Mouse (Mus musculus): ENCODE measurements around the gene Rab11fip5. TPM values are rescaled to one million over a fixed set of nuclear protein-coding genes. Genes with fewer than 3 reads are reported as not detected.
A peak's percentile ranks its signal among the peaks of the same experiment; 100 is the strongest.

Gene Rab11fip5
- polyA plus RNA-seq, 1 experiment: 10.3 TPM

DNA sequence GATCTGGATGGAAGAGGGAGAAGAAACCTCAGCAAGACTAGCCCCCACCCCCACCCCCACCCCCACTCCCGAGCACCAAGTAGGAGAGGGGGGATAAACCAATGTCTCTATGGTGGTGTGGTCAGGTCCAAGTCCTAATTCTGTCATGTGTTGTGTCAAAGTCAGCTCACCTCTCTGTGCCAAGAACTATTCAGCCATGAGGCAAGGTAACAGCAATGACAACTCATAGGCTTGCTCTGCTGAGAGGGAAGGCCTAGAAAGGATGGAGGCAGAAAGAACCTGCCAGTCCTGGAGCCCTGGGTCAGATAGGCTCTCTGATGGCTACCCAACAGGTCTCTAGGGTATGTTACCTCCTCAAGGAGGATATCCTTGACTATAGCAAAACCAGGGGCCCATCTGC, 6.3 kb downstream of the Rab11fip5 start:
- Histone ChIP-seq H3K27ac (replicated peaks; ENCODE audit: low read depth, low read length) (peak overlapping the region; percentile 87; the same call in 1 of the 2 replicates), H3K4me3 (ENCODE audit: insufficient read depth, low read depth, low read length) (no peak overlapping the region), H3K4me1 (ENCODE audit: control insufficient read depth, insufficient read depth, insufficient read length, low read length) (peaks cover 55% of the 10 kb centered on the region)

GRCm38 (mm10) chr6:85366387-85366786, 8.0 kb downstream of the Rab11fip5 start:
- no peak overlapping the region for H3K4me3 ChIP-seq (ENCODE audit: insufficient read depth, low read depth, low read length)
- peaks cover 48% of the 10 kb centered on the region for H3K4me1 ChIP-seq (ENCODE audit: control insufficient read depth, insufficient read depth, insufficient read length, low read length)

GRCm38 (mm10) chr6:85364439-85364838, 10.0 kb downstream of the Rab11fip5 start:
- Histone ChIP-seq H3K4me3 (ENCODE audit: insufficient read depth, low read depth, low read length) (no peak overlapping the region), H3K4me1 (ENCODE audit: control insufficient read depth, insufficient read depth, insufficient read length, low read length) (peaks cover 45% of the 10 kb centered on the region), H3K27ac (replicated peaks; ENCODE audit: low read depth, low read length) (no peak overlapping the region)

More at GRCm38 (mm10) chr6:85366387-85366786, 8.0 kb downstream of the Rab11fip5 start:
- H3K27ac ChIP-seq (replicated peaks; ENCODE audit: low read depth, low read length): no peak overlapping the region; the same call in 1 of the 2 replicates

DNA sequence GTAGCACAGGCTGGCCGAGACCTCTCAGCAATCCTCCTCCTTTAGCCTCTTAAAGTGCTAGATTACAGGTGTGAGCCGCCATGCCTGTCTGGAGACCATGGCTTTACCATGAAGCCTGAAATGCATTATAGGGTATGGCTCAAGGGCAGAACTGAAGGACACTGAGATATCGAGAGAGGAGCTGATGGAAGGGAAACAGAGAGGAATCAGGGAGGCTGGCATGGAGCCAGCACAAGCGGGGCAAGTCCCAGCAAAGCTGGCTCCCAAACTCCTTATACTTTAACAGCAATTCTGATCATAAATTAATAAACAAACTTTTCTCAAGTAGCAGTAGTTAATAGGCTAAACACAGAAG, 10.6 kb downstream of the Rab11fip5 start:
- H3K4me1 ChIP-seq (ENCODE audit: control insufficient read depth, insufficient read depth, insufficient read length, low read length): peaks cover 39% of the 10 kb centered on the region
- H3K4me3 ChIP-seq (ENCODE audit: insufficient read depth, low read depth, low read length): no peak overlapping the region
- H3K27ac ChIP-seq (replicated peaks; ENCODE audit: low read depth, low read length): no peak overlapping the region

DNA sequence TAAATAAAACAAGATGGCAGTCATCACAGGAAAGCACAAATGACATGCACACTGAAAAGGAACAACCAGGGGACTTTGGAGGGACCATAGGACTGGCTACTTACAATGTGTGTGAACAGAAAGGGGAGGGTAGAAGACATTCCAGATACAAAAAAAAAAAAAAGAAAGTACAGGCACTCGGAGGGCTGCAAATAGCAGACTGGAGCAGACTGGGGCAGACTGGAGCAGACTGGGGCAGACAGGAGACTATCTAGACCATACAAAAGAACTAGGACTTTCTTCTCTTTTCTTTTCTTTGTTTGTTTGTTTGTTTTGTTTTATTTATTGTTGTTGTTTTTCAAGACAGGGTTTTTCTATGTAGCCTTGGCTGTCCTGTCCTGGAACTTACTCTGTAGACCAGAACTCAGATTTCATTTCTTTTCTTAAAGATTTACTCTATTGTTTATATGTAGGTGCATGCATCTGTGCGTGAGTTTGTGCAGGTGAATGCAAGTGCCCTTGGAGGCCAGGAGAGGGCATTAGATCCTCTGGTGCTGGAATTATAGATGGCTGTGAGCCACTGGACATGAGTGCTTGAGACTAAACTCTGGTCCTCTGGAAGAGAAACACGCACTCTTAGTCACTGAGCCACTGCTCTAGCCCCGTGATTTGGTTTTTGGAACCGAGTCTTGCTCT, 11.1 kb downstream of the Rab11fip5 start:
- H3K4me3 ChIP-seq (ENCODE audit: insufficient read depth, low read depth, low read length): no peak overlapping the region
- no peak overlapping the region for H3K27ac ChIP-seq (replicated peaks; ENCODE audit: low read depth, low read length)
- peaks cover 34% of the 10 kb centered on the region for H3K4me1 ChIP-seq (ENCODE audit: control insufficient read depth, insufficient read depth, insufficient read length, low read length)

DNA sequence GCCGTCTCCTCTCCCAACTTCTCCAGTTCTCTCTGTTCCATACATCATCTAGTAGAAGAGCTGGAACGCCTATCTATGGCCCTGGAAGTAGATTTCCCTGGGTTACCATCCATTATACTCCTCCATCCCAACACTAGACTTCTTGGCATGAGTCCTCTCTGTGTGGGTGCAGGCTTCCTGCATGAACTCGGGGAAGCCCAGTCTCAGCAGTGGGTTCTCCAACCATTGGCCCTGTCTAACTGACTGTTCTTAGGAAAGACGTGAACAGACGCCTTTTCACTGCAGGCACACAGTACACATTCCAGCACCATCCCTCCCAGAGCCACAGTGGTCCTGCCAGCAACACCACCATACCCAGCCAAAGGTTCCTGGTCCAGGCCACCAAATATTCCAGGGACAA, 11.8 kb downstream of the Rab11fip5 start:
- Histone ChIP-seq H3K4me3 (ENCODE audit: insufficient read depth, low read depth, low read length) (no peak overlapping the region), H3K27ac (replicated peaks; ENCODE audit: low read depth, low read length) (no peak overlapping the region), H3K4me1 (ENCODE audit: control insufficient read depth, insufficient read depth, insufficient read length, low read length) (peaks cover 37% of the 10 kb centered on the region)

GRCm38 (mm10) chr6:85360311-85360710, 14.1 kb downstream of the Rab11fip5 start:
- Histone ChIP-seq H3K4me1 (ENCODE audit: control insufficient read depth, insufficient read depth, insufficient read length, low read length) (peaks cover 37% of the 10 kb centered on the region), H3K27ac (replicated peaks; ENCODE audit: low read depth, low read length) (no peak overlapping the region)

GRCm38 (mm10) chr6:85358877-85359276, 15.6 kb downstream of the Rab11fip5 start:
- Histone ChIP-seq H3K4me3 (ENCODE audit: insufficient read depth, low read depth, low read length) (no peak overlapping the region), H3K27ac (replicated peaks; ENCODE audit: low read depth, low read length) (no peak overlapping the region), H3K4me1 (ENCODE audit: control insufficient read depth, insufficient read depth, insufficient read length, low read length) (peaks cover 34% of the 10 kb centered on the region)

More at GRCm38 (mm10) chr6:85360311-85360710, 14.1 kb downstream of the Rab11fip5 start:
- no peak overlapping the region for H3K4me3 ChIP-seq (ENCODE audit: insufficient read depth, low read depth, low read length)

GRCm38 (mm10) chr6:85356682-85357465, 17.6 kb downstream of the Rab11fip5 start:
- H3K27ac ChIP-seq (replicated peaks; ENCODE audit: low read depth, low read length): peak overlapping the region; percentile 78
- no peak overlapping the region for H3K4me3 ChIP-seq (ENCODE audit: insufficient read depth, low read depth, low read length)
- peaks cover 30% of the 10 kb centered on the region for H3K4me1 ChIP-seq (ENCODE audit: control insufficient read depth, insufficient read depth, insufficient read length, low read length)

- Histone ChIP-seq H3K4me3 (ENCODE audit: insufficient read depth, low read depth, low read length) (no peak overlapping the region), H3K4me1 (ENCODE audit: control insufficient read depth, insufficient read depth, insufficient read length, low read length) (peaks cover 28% of the 10 kb centered on the region), H3K27ac (replicated peaks; ENCODE audit: low read depth, low read length) (peak overlapping the region; percentile 58)
Observed at GRCm38 (mm10) chr6:85355753-85356152, 18.7 kb downstream of the Rab11fip5 start.

DNA sequence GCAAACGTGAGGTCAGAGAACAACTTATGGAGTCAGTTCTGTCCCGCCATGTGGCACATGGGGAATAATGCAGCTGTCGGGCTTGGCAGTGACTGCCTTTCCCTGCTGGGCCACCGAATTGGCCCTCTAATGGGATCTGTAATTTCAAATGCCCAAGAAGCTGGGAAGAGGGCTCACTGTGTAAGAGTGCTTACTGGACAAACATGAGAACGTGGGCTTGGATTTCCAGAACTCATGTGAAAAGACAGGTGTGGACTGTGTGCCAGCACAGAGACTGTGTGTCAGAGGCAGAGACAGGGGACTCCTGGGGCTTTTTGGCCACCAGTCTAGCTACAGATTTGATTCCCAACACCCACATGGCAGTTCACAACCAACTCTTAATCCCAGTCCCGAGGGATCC, 19.7 kb downstream of the Rab11fip5 start:
- no peak overlapping the region for H3K27ac ChIP-seq (replicated peaks; ENCODE audit: low read depth, low read length)
- H3K4me3 ChIP-seq (ENCODE audit: insufficient read depth, low read depth, low read length): no peak overlapping the region
- H3K4me1 ChIP-seq (ENCODE audit: control insufficient read depth, insufficient read depth, insufficient read length, low read length): peaks cover 21% of the 10 kb centered on the region

- Histone ChIP-seq H3K4me1 (ENCODE audit: control insufficient read depth, insufficient read depth, insufficient read length, low read length) (peaks cover 21% of the 10 kb centered on the region), H3K27ac (replicated peaks; ENCODE audit: low read depth, low read length) (no peak overlapping the region), H3K4me3 (ENCODE audit: insufficient read depth, low read depth, low read length) (no peak overlapping the region)
Observed at GRCm38 (mm10) chr6:85353706-85354105, 20.7 kb downstream of the Rab11fip5 start.

- H3K27ac ChIP-seq (replicated peaks; ENCODE audit: low read depth, low read length): no peak overlapping the region
- no peaks in the 10 kb centered on the region for H3K4me1 ChIP-seq (ENCODE audit: control insufficient read depth, insufficient read depth, insufficient read length, low read length)
- no peak overlapping the region for H3K4me3 ChIP-seq (ENCODE audit: insufficient read depth, low read depth, low read length)
Observed at GRCm38 (mm10) chr6:85350157-85350556, 24.3 kb downstream of the Rab11fip5 start.

GRCm38 (mm10) chr6:85349246-85349645, 25.2 kb downstream of the Rab11fip5 start:
- no peak overlapping the region for H3K4me3 ChIP-seq (ENCODE audit: insufficient read depth, low read depth, low read length)
- no peaks in the 10 kb centered on the region for H3K4me1 ChIP-seq (ENCODE audit: control insufficient read depth, insufficient read depth, insufficient read length, low read length)
- H3K27ac ChIP-seq (replicated peaks; ENCODE audit: low read depth, low read length): no peak overlapping the region

DNA sequence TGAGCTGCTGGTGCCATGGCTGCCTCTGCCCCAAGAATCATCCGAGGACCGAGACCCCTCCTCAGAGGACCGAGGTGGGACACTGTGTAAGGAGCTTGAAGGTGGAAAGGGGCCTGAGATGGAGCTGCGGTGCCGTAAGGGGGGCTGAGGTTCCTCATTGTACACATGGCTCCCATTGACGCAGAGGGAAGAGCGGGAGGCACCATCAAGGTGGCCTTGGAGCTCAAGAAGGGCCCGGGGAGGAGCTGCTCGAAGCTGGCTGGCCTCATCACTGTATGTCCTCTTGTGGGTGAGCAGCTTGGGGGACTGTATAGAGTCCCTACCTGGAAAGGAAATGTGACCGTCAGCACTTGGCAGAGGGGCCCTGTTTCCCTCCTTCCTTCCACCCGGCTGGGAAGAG, 26.3 kb downstream of the Rab11fip5 start:
- Histone ChIP-seq H3K27ac (replicated peaks; ENCODE audit: low read depth, low read length) (no peak overlapping the region), H3K4me3 (ENCODE audit: insufficient read depth, low read depth, low read length) (no peak overlapping the region), H3K4me1 (ENCODE audit: control insufficient read depth, insufficient read depth, insufficient read length, low read length) (peaks cover 2% of the 10 kb centered on the region; the same call in 1 of the 2 replicates)

Data from brown adipose tissue, adult 24 weeks (tissue).